Mouse (Mus musculus) thymus, postnatal 0 days (tissue): ENCODE data around the gene Cacng4. TPM values are rescaled to one million over a fixed set of nuclear protein-coding genes. Genes with fewer than 3 reads are reported as not detected.

Experiments used
- DNase-seq: peaks from one replicate; pipeline ENCODE4 v3.0.0-alpha.2; 2015; ENCODE audit warnings: low spot score
- polyA plus RNA-seq: library from polyadenylated mRNA; unstranded; fragments of >200 nt; fragmentation: Nextera tagmentation; extraction: Ambion mirVana; gene quantifications from 2 replicates; pipeline ENCODE4 v1.2.1, GENCODE M21; 2015

Gene Cacng4
- polyA plus RNA-seq, 1 experiment from 2014 or later, result 0.60 TPM

DNA sequence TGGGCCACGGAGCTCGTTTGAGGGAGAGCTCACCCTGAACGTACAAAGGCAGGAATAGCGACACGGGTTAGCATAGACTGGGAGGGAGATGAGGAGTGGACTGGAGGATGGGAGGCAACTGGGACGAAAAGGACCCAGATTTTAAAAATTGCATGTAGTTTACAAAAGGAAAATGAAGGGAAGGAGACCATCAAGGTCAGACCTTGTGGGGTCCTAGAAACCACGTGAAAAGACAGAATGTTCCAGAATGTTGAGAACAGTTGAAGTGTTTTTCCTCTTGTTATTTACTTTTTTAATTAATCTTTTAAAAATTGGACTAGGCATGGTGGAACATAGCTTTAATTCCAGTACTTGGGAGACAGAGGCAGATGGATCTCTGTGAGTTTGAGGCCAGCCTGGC lies 73.3 kb downstream of the Cacng4 start:
- DNase-seq, result no peak

DNA sequence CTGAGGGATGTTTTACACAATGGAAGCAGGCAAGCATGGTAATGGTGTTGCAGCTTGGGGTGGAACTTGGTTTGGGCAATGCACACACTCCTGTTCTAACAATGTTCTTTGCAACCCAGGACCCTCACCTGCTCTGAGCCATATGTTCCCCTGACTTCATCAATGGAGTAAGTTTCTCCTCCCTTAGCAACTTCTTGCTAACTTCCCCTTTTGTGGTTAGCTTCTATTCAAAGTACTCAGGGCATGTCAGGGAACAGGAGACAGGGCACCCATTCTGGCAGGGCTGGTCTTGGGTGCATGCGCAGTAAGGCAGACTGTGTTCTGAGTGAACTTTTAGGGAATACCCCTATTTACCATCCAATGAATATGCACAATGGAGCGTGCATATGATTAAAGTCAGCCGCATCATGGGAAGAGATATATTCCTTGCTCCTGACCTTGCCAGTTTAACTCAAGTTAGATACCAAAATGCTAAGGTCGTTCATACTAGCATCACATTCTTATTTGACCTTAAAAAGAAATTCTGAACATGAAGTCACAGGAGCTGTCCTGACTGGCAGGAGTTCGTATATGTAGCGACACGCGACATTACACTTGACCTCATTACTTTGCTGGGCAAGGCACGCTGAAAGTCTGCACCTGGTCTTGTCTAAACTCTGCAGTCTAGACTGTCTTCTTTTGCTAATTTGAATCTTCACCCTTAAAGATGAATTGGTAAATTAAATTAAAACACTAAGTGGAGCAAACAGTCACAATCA lies 73.9 kb downstream of the Cacng4 start:
- no peak for DNase-seq

DNA sequence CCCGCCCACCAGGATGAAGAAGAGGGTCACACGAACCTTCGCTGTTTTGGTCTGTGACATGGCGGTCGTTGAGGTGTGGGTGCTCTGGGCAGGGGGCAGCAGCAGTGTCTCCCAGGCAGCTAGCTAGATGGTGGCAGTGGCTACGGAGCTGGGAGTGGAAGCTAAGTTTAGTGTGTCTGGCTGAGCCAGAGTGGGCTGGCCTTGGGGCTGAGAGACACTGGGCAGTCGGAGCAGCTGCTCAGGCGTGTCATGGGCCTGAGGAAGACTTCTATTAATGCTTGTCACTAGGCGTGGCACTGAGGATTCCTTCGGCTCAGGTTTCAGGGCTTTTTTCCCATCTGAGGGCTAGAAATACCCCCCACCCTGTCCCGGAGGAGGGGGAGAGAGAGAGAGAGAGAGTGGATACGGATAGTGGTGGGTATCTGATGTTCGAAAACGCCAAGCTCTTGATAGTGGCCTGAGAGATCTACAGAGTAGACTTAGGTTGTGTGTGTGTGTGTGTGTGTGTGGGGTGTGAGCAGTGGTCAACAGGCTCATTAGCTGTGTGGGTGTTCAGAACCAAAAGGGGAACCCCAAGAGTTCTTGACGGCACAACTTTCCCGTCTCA lies 77.9 kb downstream of the Cacng4 start, which contains the start of gene Cacng1:
Cacng1 (minus strand) TSS at position 191 of the 607 bp plus-strand sequence.
- DNase-seq, result no peak

DNA sequence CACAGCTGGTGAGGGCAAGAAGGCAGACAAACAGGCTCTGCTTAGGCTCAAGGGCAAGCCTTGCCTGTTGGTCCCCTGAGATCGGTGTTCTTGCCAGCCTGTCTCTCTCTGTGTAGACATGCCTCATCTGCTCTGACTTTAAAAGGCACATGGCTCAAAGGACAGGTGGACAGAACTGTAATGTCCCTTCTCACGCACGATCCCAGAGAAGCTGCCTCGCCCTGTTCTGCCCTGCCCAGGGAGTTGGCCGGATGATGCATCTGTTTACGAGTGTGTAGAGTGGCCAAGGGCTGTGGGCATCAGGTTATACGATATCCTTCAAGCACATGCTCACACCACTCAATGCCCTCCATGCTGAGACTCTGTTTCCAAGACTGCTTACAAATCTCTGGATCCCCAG lies 80.0 kb downstream of the Cacng4 start:
- no peak for DNase-seq

DNA sequence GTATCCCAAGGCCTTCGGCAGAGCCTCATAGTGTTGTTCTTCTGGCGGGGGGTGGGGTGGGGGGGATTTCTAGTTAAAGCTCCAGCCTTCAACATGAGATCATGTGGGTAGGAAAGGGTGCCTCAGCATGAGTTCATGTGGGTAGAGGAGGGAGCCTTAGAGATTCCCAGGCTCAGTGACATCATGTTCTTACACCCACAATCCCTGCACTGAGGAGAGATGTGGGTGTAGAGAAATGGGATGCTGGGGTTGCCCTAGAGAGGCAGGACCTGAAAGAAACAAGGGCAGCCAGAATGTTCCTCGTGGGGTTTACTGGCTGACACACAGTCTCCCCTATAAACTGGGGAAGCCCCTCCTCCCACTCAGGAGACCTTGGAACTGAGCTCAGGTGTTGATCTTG lies 84.0 kb downstream of the Cacng4 start:
- DNase-seq, result no peak

DNA sequence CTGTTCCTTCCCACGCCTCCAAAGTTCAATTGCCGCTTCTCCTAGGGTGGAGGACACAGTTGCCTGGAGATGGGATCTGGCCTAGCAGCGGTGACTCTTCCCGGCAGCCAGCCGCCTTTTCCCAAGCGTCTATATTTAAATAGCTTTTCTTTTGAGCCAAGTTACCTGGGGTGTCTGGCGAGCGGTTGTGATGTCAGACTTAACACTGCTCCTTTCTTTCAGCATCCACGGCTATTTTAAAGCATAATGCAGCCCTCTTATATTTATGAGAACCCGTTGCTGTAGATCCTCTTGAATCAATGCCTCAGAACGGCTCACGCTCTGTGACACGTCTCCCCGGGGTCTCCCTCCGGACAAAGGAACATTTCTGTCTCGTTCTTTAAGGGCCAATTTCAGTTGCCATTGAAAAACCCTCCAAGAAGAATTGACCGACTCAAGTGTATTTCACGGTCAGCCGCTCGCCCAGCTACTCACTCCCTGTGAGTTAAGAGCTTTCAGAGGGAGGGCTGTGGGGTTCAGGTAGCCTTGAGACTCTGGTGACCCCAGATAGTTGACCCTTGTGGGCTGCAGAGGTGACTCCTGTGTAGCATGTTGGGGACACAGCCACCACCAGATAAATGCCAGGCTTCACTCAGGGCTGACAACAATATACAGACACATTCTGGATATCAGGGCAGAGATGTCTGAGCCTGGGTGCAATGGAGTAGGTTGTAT lies 86.3 kb downstream of the Cacng4 start:
- no peak for DNase-seq

DNA sequence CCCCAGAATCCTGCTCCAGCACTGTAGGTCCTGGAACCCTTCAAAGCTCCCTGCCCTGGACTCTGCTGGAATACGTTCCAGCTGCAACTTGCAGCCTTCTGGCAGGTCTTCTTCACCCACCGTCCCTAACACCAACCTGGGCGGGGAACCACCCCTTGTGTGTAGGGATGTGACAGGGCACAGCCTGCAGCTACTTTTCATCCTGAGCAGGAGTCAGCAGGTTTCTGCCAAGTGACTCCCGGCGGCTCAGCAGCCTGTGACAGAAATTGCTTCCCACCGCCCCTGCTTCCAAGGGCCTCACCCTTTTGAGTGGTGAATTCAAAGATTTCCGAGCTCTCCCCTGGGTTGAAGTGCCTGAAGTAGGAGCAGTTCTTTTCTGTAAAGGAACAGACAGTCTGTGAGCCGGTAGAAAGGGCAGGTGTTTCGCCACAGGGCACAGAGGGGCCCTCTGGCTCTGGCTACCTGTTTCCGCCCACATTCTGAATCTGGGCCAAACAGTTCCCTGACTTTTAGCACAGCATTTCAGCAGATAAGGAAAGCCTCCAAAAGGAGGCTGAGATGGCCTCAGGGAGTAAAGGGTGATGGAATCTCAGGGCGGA lies 88.8 kb downstream of the Cacng4 start:
- DNase-seq, result no peak

DNA sequence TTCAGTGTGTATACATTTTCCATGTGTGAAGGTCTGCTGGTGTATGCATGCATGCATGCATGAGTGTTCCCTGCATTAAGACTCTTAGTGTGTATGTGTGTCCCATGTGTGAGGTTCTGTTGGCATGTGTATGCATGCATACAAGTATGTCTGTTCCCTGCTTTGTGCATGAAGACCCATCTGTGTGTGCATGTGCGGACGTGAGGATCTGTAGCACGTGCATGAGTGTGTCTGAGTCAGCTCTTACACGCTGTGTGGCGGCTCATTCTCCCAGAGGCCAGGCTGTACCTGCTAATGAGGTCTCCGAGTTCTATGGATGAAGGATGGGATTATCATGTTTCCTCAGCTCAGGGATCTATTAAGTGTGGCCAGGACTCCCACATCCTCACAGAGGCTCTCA lies 89.3 kb downstream of the Cacng4 start:
- no peak for DNase-seq

DNA sequence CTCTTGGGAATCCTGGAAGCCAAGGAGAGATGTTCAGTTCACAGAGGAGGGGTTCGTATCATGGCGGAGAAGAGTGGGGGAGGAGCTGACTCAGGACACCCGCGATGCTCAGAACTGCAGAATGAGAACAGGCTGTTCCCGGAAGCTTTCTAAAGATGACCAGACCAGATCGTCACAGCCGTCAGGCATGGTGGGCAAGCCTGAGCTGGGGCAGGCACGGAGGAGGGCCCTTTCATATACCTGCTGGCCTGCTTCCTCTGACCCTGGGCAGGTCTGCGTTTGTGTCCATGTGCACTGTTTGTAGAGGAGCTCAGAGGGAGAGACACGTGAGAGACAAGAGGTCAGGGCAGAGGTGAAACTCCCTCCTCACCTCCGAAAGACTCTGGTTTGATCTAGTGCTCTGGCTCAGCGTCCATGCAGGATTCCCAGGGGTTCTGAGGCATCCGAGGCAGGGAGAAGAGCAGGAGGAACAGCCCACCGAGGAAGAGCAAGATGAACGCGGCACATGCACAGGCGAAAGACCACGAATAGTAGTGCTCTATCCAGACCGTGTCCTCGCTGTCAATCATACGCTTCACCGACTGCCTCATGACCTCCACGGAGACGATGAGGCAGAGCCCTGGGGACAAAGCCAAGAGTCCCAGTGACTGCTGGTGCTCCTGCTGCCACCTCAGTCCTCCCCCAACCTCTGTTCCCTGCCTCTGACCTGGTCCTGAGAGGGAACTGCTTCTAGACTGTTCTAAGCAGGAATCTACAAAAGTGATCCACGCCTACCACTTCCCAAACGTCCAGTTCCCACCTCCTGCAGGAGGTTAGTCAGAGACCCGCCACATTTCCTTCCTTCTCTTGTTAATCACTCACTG lies 90.9 kb downstream of the Cacng4 start:
- no peak for DNase-seq

DNA sequence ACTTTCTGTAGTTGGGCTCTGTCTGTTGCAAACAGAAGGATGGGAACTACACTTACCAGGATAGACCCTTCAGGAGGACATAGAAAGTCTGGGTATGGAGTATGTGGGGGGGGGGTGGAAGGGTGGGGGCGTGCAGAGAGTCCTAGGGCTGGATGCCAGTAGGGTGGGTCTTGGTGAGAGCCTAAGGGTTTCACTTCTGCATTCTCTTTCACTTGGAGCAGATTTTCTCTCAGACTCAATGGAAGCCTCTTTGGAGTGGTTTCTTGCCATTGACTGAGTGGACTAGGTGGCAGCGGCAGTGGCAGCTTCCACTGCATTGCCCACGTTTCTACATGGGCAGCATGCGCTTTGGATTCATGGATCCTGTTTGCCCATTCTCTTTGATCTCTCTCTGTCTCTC lies 94.4 kb downstream of the Cacng4 start:
- DNase-seq, result no peak

DNA sequence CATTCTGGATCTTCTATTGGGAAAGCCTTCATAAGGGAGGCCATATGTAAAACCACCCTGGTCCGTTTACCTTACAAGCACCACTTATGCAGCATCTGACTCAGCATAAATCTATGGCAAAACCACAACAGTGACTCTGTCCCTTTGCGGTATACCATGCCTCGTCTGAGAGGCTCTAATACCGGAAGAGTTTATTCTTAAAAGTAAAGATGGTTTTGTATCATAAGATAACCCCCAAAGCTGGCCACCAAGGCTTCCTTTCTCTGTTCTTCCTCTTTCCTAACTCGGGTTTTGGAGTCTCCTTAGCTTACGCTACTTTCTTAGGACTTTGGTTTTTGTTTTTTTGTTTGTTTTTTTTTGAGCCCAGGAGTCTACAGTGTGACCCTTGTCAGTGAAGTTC lies 101.0 kb downstream of the Cacng4 start:
- peak; percentile 48 for DNase-seq

DNA sequence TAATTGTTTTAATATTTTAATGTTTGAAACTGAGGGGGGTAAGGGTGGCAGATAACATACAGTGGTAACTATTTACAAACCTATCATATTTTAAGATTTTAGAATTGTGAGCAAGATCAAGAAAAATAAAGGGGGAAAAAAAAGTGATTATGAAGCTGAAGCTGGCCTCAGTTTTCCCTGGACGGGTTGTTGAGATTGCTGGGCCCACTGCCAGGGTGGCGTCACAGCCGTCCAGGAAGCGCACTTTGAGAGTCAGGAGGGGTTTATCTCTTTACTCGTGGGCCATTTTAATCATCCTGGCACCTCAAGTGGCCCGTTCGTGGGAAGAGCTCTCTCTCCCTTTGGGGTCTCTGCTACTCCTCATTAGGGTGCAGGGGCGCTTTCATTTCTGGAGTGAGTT lies 102.8 kb downstream of the Cacng4 start:
- no peak for DNase-seq

DNA sequence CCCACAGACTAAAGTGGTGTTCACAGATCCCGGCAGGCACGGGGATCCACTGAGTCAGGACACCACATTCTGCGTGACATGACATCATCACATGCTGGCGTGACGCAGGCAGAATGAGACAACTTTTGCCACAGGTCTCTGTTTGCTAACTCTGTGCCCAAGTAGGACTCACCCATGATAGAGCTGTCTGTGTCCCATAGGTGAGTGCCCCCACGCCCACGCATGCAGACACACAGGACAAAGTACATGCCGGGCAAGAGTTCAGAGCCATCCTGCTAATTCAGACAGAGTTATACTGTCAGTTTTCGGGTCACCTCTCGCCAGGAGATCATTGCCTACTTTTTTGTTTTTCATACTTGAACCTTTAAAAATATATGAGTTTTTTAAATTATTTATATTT lies 105.9 kb downstream of the Cacng4 start:
- DNase-seq, result no peak

DNA sequence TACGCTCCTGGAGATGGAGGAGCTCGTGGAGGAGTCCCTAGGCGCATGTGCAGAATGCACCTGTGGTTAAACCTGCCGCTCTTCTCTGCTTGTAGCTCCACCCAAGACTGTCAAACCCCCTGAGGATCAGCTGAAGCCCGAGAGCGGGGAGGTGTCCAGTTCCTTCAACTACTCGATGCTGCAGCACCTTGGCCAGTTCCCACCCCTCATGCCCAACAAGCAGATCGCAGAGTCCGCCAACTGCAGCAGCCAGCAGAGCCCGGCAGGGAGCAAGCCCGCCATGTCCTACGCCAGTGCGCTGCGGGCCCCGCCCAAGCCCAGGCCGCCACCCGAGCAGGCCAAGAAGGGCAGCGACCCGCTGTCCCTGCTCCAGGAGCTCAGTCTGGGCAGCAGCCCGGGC lies 108.1 kb downstream of the Cacng4 start:
- no peak for DNase-seq

DNA sequence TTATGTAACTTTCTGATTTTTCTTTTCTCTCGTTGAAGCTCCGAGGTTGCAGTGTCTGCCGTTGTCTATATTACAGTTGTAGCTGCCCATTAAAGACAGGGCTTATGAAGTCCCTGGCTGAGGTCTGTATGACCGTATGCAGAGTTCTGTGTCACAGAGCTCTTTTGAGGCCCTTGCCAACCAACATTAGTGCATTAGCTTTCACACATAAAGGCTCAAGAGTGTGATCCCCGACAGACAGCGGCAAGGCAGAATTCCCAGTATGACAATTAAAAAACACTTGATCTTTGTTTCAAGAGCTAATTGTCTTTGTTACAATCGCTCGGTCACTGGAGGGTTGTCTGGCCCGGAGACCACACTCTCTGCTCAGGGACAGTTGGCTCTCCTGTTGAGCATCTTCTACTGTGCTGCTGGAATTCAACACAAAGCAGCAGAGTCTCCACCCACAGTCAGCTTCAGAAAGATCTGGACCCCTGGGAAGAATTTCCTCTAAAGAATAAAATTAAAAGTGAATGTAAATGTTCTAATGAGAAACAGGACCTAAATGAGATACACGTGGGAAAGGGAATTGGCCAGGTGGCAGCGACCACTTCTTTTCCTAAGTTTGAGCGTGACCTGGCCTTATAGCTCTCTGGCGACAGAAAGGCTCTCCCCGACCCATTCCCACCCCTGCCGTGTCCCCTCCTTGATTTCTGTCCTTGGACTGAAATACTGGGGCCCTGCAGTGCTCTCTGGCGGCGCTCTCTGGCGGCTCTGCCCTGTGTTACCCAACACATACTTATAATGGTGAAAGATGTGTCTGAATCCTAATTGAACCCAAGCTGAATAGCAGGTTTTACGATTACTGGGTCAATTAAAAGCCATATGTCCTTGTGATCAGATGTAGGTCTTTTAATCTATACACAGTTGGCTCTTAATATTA lies 110.6 kb downstream of the Cacng4 start:
- no peak for DNase-seq

DNA sequence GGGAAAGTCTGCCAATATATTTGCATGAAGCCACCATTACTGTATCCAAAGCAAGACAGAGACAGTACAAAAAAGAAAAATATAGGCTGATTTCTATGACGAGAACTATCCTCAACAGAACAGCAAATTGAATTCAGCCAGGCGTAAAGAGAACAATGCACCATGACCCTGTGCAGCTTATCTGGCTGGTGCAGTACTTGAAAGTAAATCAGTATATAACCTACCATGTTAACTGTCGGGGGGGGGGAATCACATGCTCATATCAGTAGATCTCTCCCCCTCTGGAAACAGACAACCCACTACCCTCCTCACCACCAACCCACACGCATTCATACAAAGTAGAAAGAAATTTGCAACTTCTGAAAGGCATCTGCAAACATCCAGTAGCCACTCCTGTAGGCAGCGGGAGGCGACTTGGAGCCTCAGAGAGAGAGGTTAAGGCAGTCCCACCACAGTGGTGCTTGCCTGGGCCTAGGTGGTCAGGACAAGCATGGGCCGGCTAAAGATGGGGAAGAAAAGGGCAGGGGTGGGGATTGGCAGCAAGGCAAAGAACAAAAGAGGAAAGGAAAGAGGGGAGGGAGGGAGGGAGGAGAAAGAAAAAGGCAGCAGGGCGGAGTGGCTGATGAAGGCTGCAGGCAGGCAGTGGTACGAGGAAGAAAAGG lies 111.5 kb downstream of the Cacng4 start:
- DNase-seq, result no peak
